Mouse (Mus musculus): ENCODE results near the gene Idh2. TPM values are rescaled to one million over a fixed set of nuclear protein-coding genes. Genes with fewer than 3 reads are reported as not detected.
A peak's percentile ranks its signal among the peaks of the same experiment; 100 is the strongest.

Idh2 gene
- total and polyA plus RNA-seq, 3 experiments: 1,651 to 2,293 (median 1,877) TPM

DNA sequence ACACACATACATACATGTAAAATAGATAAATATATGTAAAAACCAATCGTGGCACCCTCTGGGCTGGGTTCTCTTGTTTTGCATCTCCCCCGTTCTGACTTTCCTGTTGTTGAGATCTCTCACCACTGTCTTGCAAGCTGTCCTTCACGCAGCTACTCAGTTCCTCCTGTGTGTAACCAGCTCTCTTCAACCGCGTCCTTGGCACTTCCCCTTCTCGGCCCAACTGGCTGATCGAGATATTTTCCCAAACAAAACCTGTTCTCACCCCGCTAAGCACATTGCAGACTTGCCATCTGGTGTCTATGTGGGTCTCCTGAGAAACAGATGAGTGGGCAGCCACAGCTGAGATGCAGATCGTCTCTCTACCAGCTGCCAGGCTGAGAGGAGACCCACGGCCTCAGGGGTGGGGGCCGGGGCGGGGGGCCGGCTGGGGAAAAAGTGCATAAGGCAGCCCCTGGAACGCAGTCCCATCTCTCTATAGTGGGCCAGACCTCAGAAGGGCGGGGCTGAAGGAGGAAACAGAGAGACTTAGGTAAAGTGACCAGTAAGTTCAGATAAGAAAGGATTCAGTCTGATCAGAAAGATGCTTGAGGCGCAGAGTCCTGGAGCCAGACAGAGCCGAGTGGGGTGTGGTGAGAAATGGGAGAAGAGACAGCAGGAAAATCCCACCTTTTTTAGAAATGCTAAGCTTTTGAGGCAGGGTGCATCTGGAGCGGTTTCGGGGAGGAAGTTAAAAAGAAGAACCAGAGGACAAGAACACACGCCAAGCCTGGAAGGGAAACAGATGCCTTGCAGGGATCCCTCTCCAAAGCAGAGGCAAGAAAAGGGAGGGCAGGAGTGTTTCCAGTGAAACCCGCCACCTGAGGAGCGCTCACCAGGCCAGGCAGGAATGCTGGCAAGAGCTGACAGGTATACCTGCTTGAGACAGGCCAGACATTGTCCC, 28.4 kb upstream of the Idh2 start:
- intact Hi-C loops (cut with DNase I): loop anchor here (5.0 kb wide), 2 partner anchors 154 to 234 kb away; no protein-coding TSS in a partner anchor
- 42% methylated on average over 22 of the region's 22 CpGs for WGBS
- Histone ChIP-seq H3K4me1 (ENCODE audit: control insufficient read depth, insufficient read depth, low read length) (no peaks in the 10 kb centered on the region), H3K27me3 (ENCODE audit: control insufficient read depth, insufficient read depth, low read length) (no peaks in the 10 kb centered on the region), H3K4me3 (no peak overlapping the region), H3K36me3 (ENCODE audit: control insufficient read depth, insufficient read depth, low read length) (no peaks in the 10 kb centered on the region), H3K9ac (ENCODE audit: low read depth, low read length) (no peak overlapping the region), H3K79me2 (replicated peaks; ENCODE audit: control insufficient read depth, insufficient read depth, low read length) (no peaks in the 10 kb centered on the region), H3K27ac (no peak overlapping the region)
- DNase-seq: peak; percentile 30 to 69
- TF ChIP-seq CTCF (IDR thresholded peaks at IDR 0.05) (no peak), EP300 (IDR thresholded peaks at IDR 0.05; ENCODE audit: insufficient read depth, low read depth, low read length) (no peak), POLR2A (IDR thresholded peaks at IDR 0.05; ENCODE audit: insufficient read depth, low read depth, low read length) (no peak)

DNA sequence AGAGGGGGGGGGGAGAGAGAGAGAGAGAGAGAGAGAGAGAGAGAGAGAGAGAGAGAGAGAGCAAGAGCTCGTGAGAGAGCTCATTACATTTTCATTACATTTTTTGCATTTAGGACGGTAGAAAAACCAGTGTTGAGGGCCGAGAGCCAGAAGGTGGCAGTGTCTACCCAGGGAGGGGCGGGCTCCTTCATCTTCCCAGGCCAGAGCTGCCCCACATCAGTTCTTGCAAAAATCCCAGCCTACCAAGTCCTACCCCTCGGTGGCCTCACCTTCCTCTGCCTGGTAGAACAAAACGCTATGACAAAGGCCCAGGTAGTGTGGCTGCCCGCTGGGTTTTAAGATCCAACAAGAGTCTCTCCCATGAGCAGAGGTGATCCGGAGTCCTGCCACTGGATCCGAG, 25.6 kb upstream of the Idh2 start:
- Histone ChIP-seq H3K79me2 (replicated peaks; ENCODE audit: control insufficient read depth, insufficient read depth, low read length) (no peaks in the 10 kb centered on the region), H3K4me3 (no peak overlapping the region), H3K4me1 (ENCODE audit: control insufficient read depth, insufficient read depth, low read length) (no peaks in the 10 kb centered on the region), H3K27ac (no peak overlapping the region), H3K36me3 (ENCODE audit: control insufficient read depth, insufficient read depth, low read length) (no peaks in the 10 kb centered on the region), H3K27me3 (ENCODE audit: control insufficient read depth, insufficient read depth, low read length) (no peaks in the 10 kb centered on the region), H3K9ac (ENCODE audit: low read depth, low read length) (no peak overlapping the region)
- peak; percentile 70 to 74 for DNase-seq
- 19% methylated on average over 9 of the region's 9 CpGs for WGBS
- peak; percentile 78 for TF ChIP-seq CTCF (IDR thresholded peaks at IDR 0.05)
- TF ChIP-seq EP300 (IDR thresholded peaks at IDR 0.05; ENCODE audit: insufficient read depth, low read depth, low read length): peak; percentile 71; the same call in 1 of the 2 replicates
- no peak for TF ChIP-seq POLR2A (IDR thresholded peaks at IDR 0.05; ENCODE audit: insufficient read depth, low read depth, low read length)
- intact Hi-C loops (cut with DNase I): loop anchor here (1.0 to 5.0 kb wide), 3 partner anchors 74 to 236 kb away; no protein-coding TSS in a partner anchor

- no peak for DNase-seq
- intact Hi-C loops (cut with DNase I): no loop called here
- TF ChIP-seq CTCF (IDR thresholded peaks at IDR 0.05): no peak
- TF ChIP-seq POLR2A (IDR thresholded peaks at IDR 0.05; ENCODE audit: insufficient read depth, low read depth, low read length): no peak
- no peak for TF ChIP-seq EP300 (IDR thresholded peaks at IDR 0.05; ENCODE audit: insufficient read depth, low read depth, low read length)
- WGBS: 85% methylated on average over 1 of the region's 1 CpGs
- Histone ChIP-seq H3K27ac (no peak overlapping the region), H3K4me3 (no peak overlapping the region), H3K36me3 (ENCODE audit: control insufficient read depth, insufficient read depth, low read length) (no peaks in the 10 kb centered on the region), H3K27me3 (ENCODE audit: control insufficient read depth, insufficient read depth, low read length) (no peaks in the 10 kb centered on the region), H3K79me2 (replicated peaks; ENCODE audit: control insufficient read depth, insufficient read depth, low read length) (no peaks in the 10 kb centered on the region), H3K9ac (ENCODE audit: low read depth, low read length) (no peak overlapping the region), H3K4me1 (ENCODE audit: control insufficient read depth, insufficient read depth, low read length) (peaks cover 8% of the 10 kb centered on the region)
These were observed 23.2 kb upstream of the Idh2 start for GRCm38 (mm10) chr7:80138375-80138774.

- TF ChIP-seq EP300 (IDR thresholded peaks at IDR 0.05; ENCODE audit: insufficient read depth, low read depth, low read length) (no peak), CTCF (IDR thresholded peaks at IDR 0.05) (no peak), POLR2A (IDR thresholded peaks at IDR 0.05; ENCODE audit: insufficient read depth, low read depth, low read length) (no peak)
- Histone ChIP-seq H3K9ac (ENCODE audit: low read depth, low read length) (no peak overlapping the region), H3K27ac (peak overlapping the region; percentile 77), H3K27me3 (ENCODE audit: control insufficient read depth, insufficient read depth, low read length) (no peaks in the 10 kb centered on the region), H3K36me3 (ENCODE audit: control insufficient read depth, insufficient read depth, low read length) (no peaks in the 10 kb centered on the region), H3K79me2 (replicated peaks; ENCODE audit: control insufficient read depth, insufficient read depth, low read length) (no peaks in the 10 kb centered on the region), H3K4me3 (no peak overlapping the region), H3K4me1 (ENCODE audit: control insufficient read depth, insufficient read depth, low read length) (peaks cover 8% of the 10 kb centered on the region)
- WGBS: 38% methylated on average over 1 of the region's 1 CpGs
- no peak for DNase-seq
- intact Hi-C loops (cut with DNase I): no loop called here
These were observed 20.0 kb upstream of the Idh2 start for GRCm38 (mm10) chr7:80135173-80135532.

DNA sequence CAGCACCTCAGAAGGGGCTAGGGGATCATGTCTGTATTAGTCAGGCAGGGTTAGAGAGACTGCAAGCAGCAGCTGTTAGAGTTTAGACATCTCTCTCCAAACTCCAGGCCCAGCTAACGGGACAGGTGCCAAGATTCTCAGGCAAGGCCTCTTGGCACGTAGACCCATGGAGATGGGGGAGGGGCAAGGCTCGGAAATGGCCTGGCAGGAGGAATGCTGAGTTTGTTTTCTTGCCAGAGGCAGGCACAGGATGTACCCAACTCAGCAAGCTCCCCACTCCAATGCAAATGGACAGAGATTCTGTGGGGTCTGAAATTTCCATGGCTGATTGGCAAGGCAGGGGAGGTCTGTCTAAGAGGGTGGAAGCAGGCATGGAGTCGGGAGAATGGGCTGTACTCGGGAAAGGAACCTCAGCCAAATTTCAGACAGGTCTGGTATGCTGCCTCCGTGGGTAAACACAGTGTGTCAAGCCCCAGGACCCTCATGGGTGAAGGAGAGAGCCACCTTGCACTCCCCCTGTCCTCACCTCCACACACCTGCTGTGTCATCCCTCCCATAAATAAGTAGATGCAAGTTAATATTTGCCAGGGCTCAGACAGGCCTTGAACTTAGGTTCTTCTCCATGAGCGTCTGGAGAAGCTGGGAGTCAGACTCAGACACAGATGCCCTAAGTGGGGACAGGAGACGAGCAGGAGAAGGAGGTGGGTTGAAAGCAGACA, 19.4 kb upstream of the Idh2 start:
- H3K36me3 ChIP-seq (ENCODE audit: control insufficient read depth, insufficient read depth, low read length): no peaks in the 10 kb centered on the region
- peak; percentile 77 to 84 for DNase-seq
- peak overlapping the region; percentile 77 for H3K27ac ChIP-seq
- H3K27me3 ChIP-seq (ENCODE audit: control insufficient read depth, insufficient read depth, low read length): no peaks in the 10 kb centered on the region
- TF ChIP-seq EP300 (IDR thresholded peaks at IDR 0.05; ENCODE audit: insufficient read depth, low read depth, low read length): peak; percentile 85; the same call in 1 of the 2 replicates
- no peak for TF ChIP-seq POLR2A (IDR thresholded peaks at IDR 0.05; ENCODE audit: insufficient read depth, low read depth, low read length)
- H3K9ac ChIP-seq (ENCODE audit: low read depth, low read length): no peak overlapping the region
- H3K4me3 ChIP-seq: no peak overlapping the region
- 14% methylated on average over 8 of the region's 8 CpGs for WGBS
- intact Hi-C loops (cut with DNase I): no loop called here
- no peaks in the 10 kb centered on the region for H3K79me2 ChIP-seq (replicated peaks; ENCODE audit: control insufficient read depth, insufficient read depth, low read length)
- peaks cover 9% of the 10 kb centered on the region for H3K4me1 ChIP-seq (ENCODE audit: control insufficient read depth, insufficient read depth, low read length)

Data from heart, adult 2 months (tissue).